In genomic region chr8:110636182-110636581, GRCm38 (mm10) we compare ENCODE assay signal across 7 mouse cellular contexts.
"Had no signal": no experiment of that assay in that cellular context is flagged by ENCODE, and none has a peak within 500 bp of the region (broad histone marks: within the 10 kb centered on the region; RNA-seq: fewer than 3 reads in every experiment).

No protein-coding gene starts in this region.

- DNase-seq: kidney, postnatal 14 days; kidney, postnatal 4 days; left cerebral cortex, postnatal 4 days; liver, postnatal 0 days; lung, embryonic 14.5 days; thymus, adult 18-20 months; thymus, postnatal 36 days had no signal
